Mouse (Mus musculus): Measurements from ENCODE around the gene Bzw2. TPM values are rescaled to one million over a fixed set of nuclear protein-coding genes. Genes with fewer than 3 reads are reported as not detected.

The Bzw2 gene
- polyA plus RNA-seq, 1 experiment from 2014 or later, result 103 TPM

GRCm38 (mm10) chr12:36132668-36133067 lies 25.2 kb downstream of the Bzw2 start:
- Histone ChIP-seq H3K36me3 (peaks cover 48% of the 10 kb centered on the region), H3K27ac (no peak overlapping the region), H3K4me2 (no peak overlapping the region), H3K27me3 (replicated peaks) (no peaks in the 10 kb centered on the region), H3K4me3 (no peak overlapping the region), H3K9me3 (replicated peaks) (no peaks in the 10 kb centered on the region), H3K9ac (no peak overlapping the region), H3K4me1 (0 out of 2 replicates have a peak, but pooled peaks cover 8% of the 10 kb centered on the region)
- 78% methylated on average over 3 of the region's 3 CpGs for WGBS (ENCODE audit: insufficient replicate concordance)
- ATAC-seq, result no peak

GRCm38 (mm10) chr12:36132254-36132653 lies 25.6 kb downstream of the Bzw2 start:
- no peak overlapping the region for H3K9ac ChIP-seq
- no peak overlapping the region for H3K4me3 ChIP-seq
- 78% methylated on average over 2 of the region's 2 CpGs for WGBS (ENCODE audit: insufficient replicate concordance)

GRCm38 (mm10) chr12:36129826-36130225 lies 28.1 kb downstream of the Bzw2 start:
- Histone ChIP-seq H3K4me3 (no peak overlapping the region), H3K27me3 (replicated peaks) (no peaks in the 10 kb centered on the region), H3K9ac (no peak overlapping the region), H3K4me1 (0 out of 2 replicates have a peak, but pooled peaks cover 3% of the 10 kb centered on the region), H3K27ac (no peak overlapping the region), H3K36me3 (peaks cover 59% of the 10 kb centered on the region), H3K4me2 (no peak overlapping the region), H3K9me3 (replicated peaks) (no peaks in the 10 kb centered on the region)
- ATAC-seq, result no peak
- 80% methylated on average over 5 of the region's 5 CpGs for WGBS (ENCODE audit: insufficient replicate concordance)

More at GRCm38 (mm10) chr12:36132254-36132653, 25.6 kb downstream of the Bzw2 start:
- Histone ChIP-seq H3K27ac (no peak overlapping the region), H3K36me3 (peaks cover 46% of the 10 kb centered on the region), H3K9me3 (replicated peaks) (no peaks in the 10 kb centered on the region), H3K27me3 (replicated peaks) (no peaks in the 10 kb centered on the region), H3K4me1 (0 out of 2 replicates have a peak, but pooled peaks cover 8% of the 10 kb centered on the region), H3K4me2 (no peak overlapping the region)
- ATAC-seq, result no peak

GRCm38 (mm10) chr12:36126049-36126448 lies 31.8 kb downstream of the Bzw2 start:
- no peak for ATAC-seq
- H3K36me3 ChIP-seq, result peaks cover 61% of the 10 kb centered on the region
- WGBS (ENCODE audit: insufficient replicate concordance), result 79% methylated on average over 5 of the region's 5 CpGs

GRCm38 (mm10) chr12:36119244-36119643 lies 38.6 kb downstream of the Bzw2 start:
- no peaks in the 10 kb centered on the region for H3K9me3 ChIP-seq (replicated peaks)
- ATAC-seq, result no peak
- no peak overlapping the region for H3K9ac ChIP-seq
- no peaks in the 10 kb centered on the region for H3K27me3 ChIP-seq (replicated peaks)
- H3K4me2 ChIP-seq, result no peak overlapping the region
- no peaks in the 10 kb centered on the region for H3K4me1 ChIP-seq
- peaks cover 78% of the 10 kb centered on the region for H3K36me3 ChIP-seq
- H3K4me3 ChIP-seq, result no peak overlapping the region
- no peak overlapping the region for H3K27ac ChIP-seq
- WGBS (ENCODE audit: insufficient replicate concordance), result 85% methylated on average over 3 of the region's 3 CpGs

More at GRCm38 (mm10) chr12:36126049-36126448, 31.8 kb downstream of the Bzw2 start:
- no peaks in the 10 kb centered on the region for H3K27me3 ChIP-seq (replicated peaks)
- no peaks in the 10 kb centered on the region for H3K9me3 ChIP-seq (replicated peaks)
- no peaks in the 10 kb centered on the region for H3K4me1 ChIP-seq
- H3K4me3 ChIP-seq, result no peak overlapping the region
- no peak overlapping the region for H3K9ac ChIP-seq
- H3K4me2 ChIP-seq, result no peak overlapping the region
- no peak overlapping the region for H3K27ac ChIP-seq

- Histone ChIP-seq H3K4me3 (no peak overlapping the region), H3K9ac (no peak overlapping the region), H3K4me1 (no peaks in the 10 kb centered on the region), H3K9me3 (replicated peaks) (no peaks in the 10 kb centered on the region), H3K27ac (no peak overlapping the region), H3K27me3 (replicated peaks) (no peaks in the 10 kb centered on the region), H3K36me3 (peaks cover 79% of the 10 kb centered on the region), H3K4me2 (no peak overlapping the region)
- 79% methylated on average over 6 of the region's 6 CpGs for WGBS (ENCODE audit: insufficient replicate concordance)
- ATAC-seq, result no peak
These were observed 40.7 kb downstream of the Bzw2 start for GRCm38 (mm10) chr12:36117161-36117560.

- Histone ChIP-seq H3K9me3 (replicated peaks) (no peaks in the 10 kb centered on the region), H3K4me2 (no peak overlapping the region), H3K4me1 (no peaks in the 10 kb centered on the region), H3K4me3 (no peak overlapping the region), H3K27ac (no peak overlapping the region), H3K27me3 (replicated peaks) (no peaks in the 10 kb centered on the region), H3K9ac (no peak overlapping the region), H3K36me3 (peaks cover 89% of the 10 kb centered on the region)
- no peak for ATAC-seq
- WGBS (ENCODE audit: insufficient replicate concordance), result 92% methylated on average over 3 of the region's 3 CpGs
These were observed 45.8 kb downstream of the Bzw2 start for GRCm38 (mm10) chr12:36112081-36112480.

- H3K4me2 ChIP-seq, result no peak overlapping the region
- no peak overlapping the region for H3K9ac ChIP-seq
- H3K4me1 ChIP-seq, result no peaks in the 10 kb centered on the region
- 84% methylated on average over 5 of the region's 5 CpGs for WGBS (ENCODE audit: insufficient replicate concordance)
- no peak overlapping the region for H3K4me3 ChIP-seq
- no peak overlapping the region for H3K27ac ChIP-seq
- no peaks in the 10 kb centered on the region for H3K27me3 ChIP-seq (replicated peaks)
- H3K36me3 ChIP-seq, result peaks cover 87% of the 10 kb centered on the region
- no peaks in the 10 kb centered on the region for H3K9me3 ChIP-seq (replicated peaks)
- no peak for ATAC-seq
These were observed 46.8 kb downstream of the Bzw2 start for GRCm38 (mm10) chr12:36111110-36111509.

GRCm38 (mm10) chr12:36110457-36110856 lies 47.4 kb downstream of the Bzw2 start:
- H3K9me3 ChIP-seq (replicated peaks), result no peaks in the 10 kb centered on the region
- H3K4me2 ChIP-seq, result no peak overlapping the region
- H3K4me3 ChIP-seq, result no peak overlapping the region
- no peaks in the 10 kb centered on the region for H3K4me1 ChIP-seq
- no peak for ATAC-seq
- H3K27ac ChIP-seq, result no peak overlapping the region
- no peaks in the 10 kb centered on the region for H3K27me3 ChIP-seq (replicated peaks)
- H3K9ac ChIP-seq, result no peak overlapping the region
- 78% methylated on average over 5 of the region's 5 CpGs for WGBS (ENCODE audit: insufficient replicate concordance)
- H3K36me3 ChIP-seq, result peaks cover 85% of the 10 kb centered on the region

GRCm38 (mm10) chr12:36108442-36108841 lies 49.4 kb downstream of the Bzw2 start:
- Histone ChIP-seq H3K9ac (no peak overlapping the region), H3K36me3 (peaks cover 80% of the 10 kb centered on the region), H3K27me3 (replicated peaks) (no peaks in the 10 kb centered on the region), H3K9me3 (replicated peaks) (no peaks in the 10 kb centered on the region), H3K4me3 (no peak overlapping the region), H3K4me2 (no peak overlapping the region), H3K4me1 (no peaks in the 10 kb centered on the region), H3K27ac (no peak overlapping the region)
- no peak for ATAC-seq
- 94% methylated on average over 5 of the region's 5 CpGs for WGBS (ENCODE audit: insufficient replicate concordance)

GRCm38 (mm10) chr12:36103592-36103910 lies 54.3 kb downstream of the Bzw2 start:
- H3K4me2 ChIP-seq, result no peak overlapping the region
- WGBS (ENCODE audit: insufficient replicate concordance), result 86% methylated on average over 4 of the region's 4 CpGs
- H3K27ac ChIP-seq, result no peak overlapping the region
- no peaks in the 10 kb centered on the region for H3K9me3 ChIP-seq (replicated peaks)
- peaks cover 50% of the 10 kb centered on the region for H3K36me3 ChIP-seq
- no peaks in the 10 kb centered on the region for H3K4me1 ChIP-seq
- no peak overlapping the region for H3K9ac ChIP-seq
- H3K27me3 ChIP-seq (replicated peaks), result no peaks in the 10 kb centered on the region
- no peak for ATAC-seq
- no peak overlapping the region for H3K4me3 ChIP-seq

GRCm38 (mm10) chr12:36102733-36103591 lies 54.9 kb downstream of the Bzw2 start:
- Histone ChIP-seq H3K4me2 (no peak overlapping the region), H3K27me3 (replicated peaks) (no peaks in the 10 kb centered on the region), H3K27ac (no peak overlapping the region), H3K4me1 (no peaks in the 10 kb centered on the region), H3K36me3 (peaks cover 48% of the 10 kb centered on the region), H3K9me3 (replicated peaks) (no peaks in the 10 kb centered on the region), H3K9ac (no peak overlapping the region), H3K4me3 (no peak overlapping the region)
- ATAC-seq, result no peak
- 83% methylated on average over 8 of the region's 8 CpGs for WGBS (ENCODE audit: insufficient replicate concordance)
